Mouse (Mus musculus): ENCODE measurements at regions not wholly inside any gene's neighbourhood (a gene's known extent, or its start where the extent isn't known, plus 50 kb on each side); places are given as distances from the start of the nearest gene placed in this dataset.

GRCm38 (mm10) chr5:112179213-112180057 is 72.9 kb downstream of the Cryba4 start:
- no peak for DNase-seq (ENCODE audit: low spot score in 2 of 2)

- peak in 1 of 2 experiments; percentile 24 for DNase-seq (ENCODE audit: low spot score in 2 of 2)
Measured at GRCm38 (mm10) chr5:112182775-112183174, 69.5 kb downstream of the Cryba4 start.

- no peak for DNase-seq (ENCODE audit: low spot score in 2 of 2)
Measured at GRCm38 (mm10) chr5:112195667-112196066, 56.7 kb downstream of the Cryba4 start.
